Mouse (Mus musculus) limb, embryonic 14.5 days (tissue): ENCODE measurements around the gene Crebbp. TPM values are rescaled to one million over a fixed set of nuclear protein-coding genes. Genes with fewer than 3 reads are reported as not detected.

ENCODE experiments used
- ATAC-seq: fragments of 200-750 bp; cut with Nextera tagmentation; 2 replicates; pipeline ENCODE4 v1.8.0; 2017; ENCODE audit warnings: low read depth, moderate number of reproducible peaks, moderate TSS enrichment; ENCODE audit not compliant: low FRiP score
- DNase-seq: peaks from one replicate; pipeline ENCODE4 v3.0.0-alpha.2; 2015; ENCODE audit warnings: low spot score
- H3K27ac ChIP-seq: fragments of 300-500 bp; sonication (generic); replicated peaks from 2 replicates; pipeline ENCODE4 v1.5.1; 2014; ENCODE audit warnings: low read depth, mild to moderate bottlenecking, low read length, moderate library complexity, mixed read lengths
- H3K27me3 ChIP-seq: fragments of 300-500 bp; sonication (generic); 2 replicates; pipeline ENCODE4 v1.6.1; 2014; ENCODE audit warnings: low read length, mixed read lengths; ENCODE audit not compliant: control insufficient read depth, insufficient read depth
- H3K36me3 ChIP-seq: fragments of 300-500 bp; sonication (generic); 2 replicates; pipeline ENCODE4 v1.6.1; 2014; ENCODE audit warnings: mild to moderate bottlenecking, low read length, moderate library complexity, mixed read lengths; ENCODE audit not compliant: control insufficient read depth, insufficient read depth
- H3K4me1 ChIP-seq: fragments of 300-500 bp; sonication (generic); 2 replicates; pipeline ENCODE4 v1.6.1; 2014; ENCODE audit warnings: antibody characterized with exemption, low read length, mixed read lengths; ENCODE audit not compliant: control insufficient read depth, insufficient read depth
- H3K4me2 ChIP-seq: fragments of 300-500 bp; sonication (generic); replicated peaks from 2 replicates; pipeline ENCODE4 v1.6.1; 2014; ENCODE audit warnings: low read depth, mild to moderate bottlenecking, low read length, moderate library complexity; ENCODE audit not compliant: severe bottlenecking
- H3K4me3 ChIP-seq: fragments of 300-500 bp; sonication (generic); replicated peaks from 2 replicates; pipeline ENCODE4 v1.5.1; 2014; ENCODE audit warnings: low read length
- H3K9ac ChIP-seq: fragments of 300-500 bp; sonication (generic); 2 replicates; pipeline ENCODE4 v1.6.1; 2014; ENCODE audit warnings: mild to moderate bottlenecking, low read depth, low read length, moderate library complexity; ENCODE audit not compliant: severe bottlenecking
- H3K9me3 ChIP-seq: fragments of 300-500 bp; sonication (generic); 2 replicates; pipeline ENCODE4 v1.6.1; 2016; ENCODE audit warnings: low read length; ENCODE audit not compliant: control insufficient read depth
- POLR2A ChIP-seq: fragments of 200-500 bp; IDR thresholded peaks from 2 replicates; pipeline ENCODE4 v1.8.0; 2012; ENCODE audit warnings: inconsistent platforms, mild to moderate bottlenecking, moderate library complexity, borderline replicate concordance; ENCODE audit not compliant: insufficient read depth, insufficient read length; ENCODE audit errors: extremely low read depth
- WGBS: fragments of 180-500 bp; shearing (Covaris S2); extraction: QIAGEN DNeasy Blood & Tissue Kit; methylation state at CpG from one replicate; pipeline ENCODE4 v1.1.7; 2014; 5-methylcytosine and 5-hydroxymethylcytosine counted together
- polyA plus RNA-seq, 2 experiments: library from polyadenylated mRNA; depleted of rRNA in 1 of 2; stranded (reverse) in 1 of 2; unstranded in 1 of 2; fragments of >200 nt; fragmentation: Nextera tagmentation in 1 of 2; extraction: Ambion mirVana in 1 of 2; gene quantifications; 2 replicates each; pipeline versions ENCODE4 v1.2.1 to v1.2.3; 2012 to 2014

The Crebbp gene
- polyA plus RNA-seq, 2 experiments, result 31.3 to 60.5 TPM

DNA sequence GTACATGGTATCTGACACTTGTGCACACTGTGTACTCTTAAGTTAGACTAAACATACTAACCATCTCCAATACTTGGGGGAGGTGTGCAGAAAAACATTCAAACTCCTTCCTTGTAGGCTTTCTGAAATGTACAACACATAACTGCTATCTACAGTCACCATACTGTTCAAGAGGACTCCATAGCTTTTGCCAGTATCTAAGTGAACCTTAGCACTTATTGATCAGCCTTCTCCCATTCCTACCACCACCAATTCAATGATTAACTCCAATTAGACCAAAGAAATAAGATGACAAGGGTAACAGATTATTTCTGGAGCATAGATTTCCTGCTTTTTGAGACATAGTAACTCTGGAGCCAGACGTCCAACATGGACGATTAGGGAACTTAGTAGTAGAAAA is 113.4 kb downstream of the Crebbp start:
- ATAC-seq, result no peak
- Histone ChIP-seq H3K4me1 (no peaks in the 10 kb centered on the region), H3K36me3 (peaks cover 60% of the 10 kb centered on the region), H3K4me3 (no peak overlapping the region), H3K4me2 (no peak overlapping the region), H3K9ac (no peak overlapping the region), H3K27me3 (no peaks in the 10 kb centered on the region), H3K27ac (no peak overlapping the region), H3K9me3 (no peaks in the 10 kb centered on the region)
- no peak for TF ChIP-seq POLR2A
- 88% methylated on average over 2 of the region's 2 CpGs for WGBS
- no peak for DNase-seq

DNA sequence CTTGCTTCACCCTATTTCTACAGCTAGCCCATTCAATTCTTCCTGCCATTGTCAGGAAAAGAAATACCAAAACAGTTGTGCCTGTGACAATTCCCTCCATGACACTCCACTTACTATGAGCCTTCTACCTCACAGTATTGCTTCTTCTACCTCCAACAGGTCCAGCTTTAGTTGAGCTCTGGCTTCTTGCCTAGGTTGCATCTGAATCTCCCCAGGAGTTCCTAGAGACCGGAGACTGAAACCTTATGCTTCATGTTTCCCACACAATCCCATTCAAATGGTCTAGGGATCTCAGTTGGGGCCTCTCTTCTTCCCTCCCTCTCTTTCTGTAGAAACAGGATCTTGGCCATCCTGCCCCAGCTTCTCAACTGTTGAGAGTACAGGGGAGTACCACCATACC is 116.3 kb downstream of the Crebbp start:
- no peaks in the 10 kb centered on the region for H3K27me3 ChIP-seq
- WGBS, result 93% methylated on average over 1 of the region's 1 CpGs
- no peaks in the 10 kb centered on the region for H3K4me1 ChIP-seq
- no peak overlapping the region for H3K9ac ChIP-seq
- no peak overlapping the region for H3K4me3 ChIP-seq
- H3K4me2 ChIP-seq, result no peak overlapping the region
- peaks cover 80% of the 10 kb centered on the region for H3K36me3 ChIP-seq
- H3K9me3 ChIP-seq, result no peaks in the 10 kb centered on the region
- no peak overlapping the region for H3K27ac ChIP-seq
- DNase-seq, result no peak
- TF ChIP-seq POLR2A, result no peak
- ATAC-seq, result no peak

DNA sequence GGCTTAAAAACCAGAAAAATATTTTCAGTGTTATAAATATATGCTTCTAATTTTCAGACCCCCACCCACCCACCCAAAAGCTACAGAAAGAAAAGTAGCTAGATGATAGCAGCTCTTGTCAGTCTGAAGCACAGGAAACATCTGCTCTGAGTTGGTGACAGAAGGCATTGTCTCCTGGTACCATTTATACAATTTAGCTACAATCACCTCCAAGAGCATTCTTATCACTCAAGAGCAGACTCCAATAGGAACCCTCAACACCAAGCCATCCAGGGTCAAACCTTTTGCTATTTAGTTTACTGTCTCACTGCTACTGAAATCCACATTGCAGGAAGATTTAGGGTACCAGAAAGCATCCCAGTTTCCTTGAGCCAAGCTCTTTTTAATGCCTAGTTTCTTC is 116.9 kb downstream of the Crebbp start:
- Histone ChIP-seq H3K36me3 (peaks cover 85% of the 10 kb centered on the region), H3K9me3 (no peaks in the 10 kb centered on the region), H3K27ac (no peak overlapping the region), H3K9ac (no peak overlapping the region), H3K4me1 (no peaks in the 10 kb centered on the region), H3K27me3 (no peaks in the 10 kb centered on the region), H3K4me3 (no peak overlapping the region), H3K4me2 (no peak overlapping the region)
- ATAC-seq (no peak), DNase-seq (no peak)
- TF ChIP-seq POLR2A, result no peak

DNA sequence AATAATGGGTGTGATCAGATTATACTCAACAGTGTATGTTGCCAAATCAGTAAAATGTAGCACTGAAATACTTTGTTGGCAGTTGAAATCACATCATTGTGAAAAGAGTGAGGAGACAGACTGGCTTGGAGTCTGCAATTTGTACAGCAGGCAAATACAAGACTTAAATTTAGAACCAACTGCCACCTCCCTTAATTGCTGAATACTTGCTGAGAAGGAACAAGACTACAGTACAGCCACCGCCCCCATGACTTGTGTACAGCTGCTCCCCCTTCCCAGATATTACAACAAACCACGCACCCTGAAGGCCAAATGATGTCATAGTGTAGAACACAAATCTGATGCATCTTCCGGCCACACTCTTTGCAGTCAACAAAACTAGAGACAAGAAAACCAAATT is 117.7 kb downstream of the Crebbp start:
- Histone ChIP-seq H3K4me3 (no peak overlapping the region), H3K27ac (no peak overlapping the region), H3K27me3 (no peaks in the 10 kb centered on the region), H3K9me3 (no peaks in the 10 kb centered on the region), H3K36me3 (peaks cover 88% of the 10 kb centered on the region), H3K4me2 (no peak overlapping the region), H3K9ac (no peak overlapping the region), H3K4me1 (no peaks in the 10 kb centered on the region)
- DNase-seq, result no peak
- no peak for ATAC-seq
- no peak for TF ChIP-seq POLR2A
- 96% methylated on average over 3 of the region's 3 CpGs for WGBS

DNA sequence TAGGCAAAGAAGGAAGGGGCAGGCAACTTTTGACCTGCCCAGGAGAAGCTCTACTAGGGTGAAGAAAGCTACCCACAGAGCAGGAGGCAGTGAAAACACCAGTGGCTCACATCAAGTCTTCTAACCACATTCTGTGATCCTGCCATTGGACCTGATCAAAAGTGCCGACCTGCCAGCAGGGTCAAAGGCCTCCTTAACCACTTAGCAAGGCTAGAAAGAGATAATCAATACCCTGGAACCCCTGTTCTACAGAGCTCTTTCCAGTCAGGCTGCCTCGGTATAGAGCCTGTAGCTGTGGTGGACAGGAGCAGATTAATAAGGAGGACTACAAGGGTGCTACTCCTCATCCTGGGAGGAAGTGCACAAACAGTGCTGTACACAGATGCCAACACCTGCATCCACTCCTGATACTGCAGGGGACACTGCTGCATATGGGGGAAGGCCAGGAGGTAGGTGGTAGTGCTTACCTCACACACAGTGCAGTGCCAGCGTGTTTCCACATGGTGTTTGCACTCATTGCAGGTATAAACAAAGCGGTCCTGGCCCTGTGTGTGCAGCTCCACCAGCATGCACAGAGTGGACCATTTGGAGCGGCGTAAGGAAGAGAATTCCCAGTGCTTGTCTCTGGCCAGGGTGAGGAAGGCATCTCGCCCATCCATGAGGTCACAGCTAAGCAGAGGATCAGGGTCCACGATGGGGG is 126.4 kb downstream of the Crebbp start:
- Histone ChIP-seq H3K9ac (no peak overlapping the region), H3K9me3 (no peaks in the 10 kb centered on the region), H3K4me3 (no peak overlapping the region), H3K27me3 (no peaks in the 10 kb centered on the region), H3K27ac (no peak overlapping the region), H3K4me2 (no peak overlapping the region), H3K36me3 (peaks cover 95% of the 10 kb centered on the region), H3K4me1 (no peaks in the 10 kb centered on the region)
- 91% methylated on average over 8 of the region's 8 CpGs for WGBS
- DNase-seq, result no peak
- no peak for TF ChIP-seq POLR2A
- no peak for ATAC-seq
